Mouse (Mus musculus) embryonic facial prominence, embryonic 11.5 days (tissue): ENCODE data around the gene Tacc2. TPM values are rescaled to one million over a fixed set of nuclear protein-coding genes. Genes with fewer than 3 reads are reported as not detected.

Experiments used
- ATAC-seq: fragments of 200-750 bp; cut with Nextera tagmentation; replicated peaks from 2 replicates; pipeline ENCODE4 v1.8.0; 2017; ENCODE audit warnings: low read depth; ENCODE audit not compliant: insufficient number of reproducible peaks, low FRiP score, low TSS enrichment
- DNase-seq: peaks from one replicate; pipeline ENCODE4 v3.0.0-alpha.2; 2015; ENCODE audit warnings: low spot score
- H3K27ac ChIP-seq: fragments of 300-500 bp; sonication (generic); replicated peaks from 2 replicates; pipeline ENCODE4 v1.5.1; 2014; ENCODE audit warnings: mild to moderate bottlenecking, low read depth, low read length, control low read depth
- H3K27me3 ChIP-seq: fragments of 300-500 bp; sonication (generic); 2 replicates; pipeline ENCODE4 v1.6.1; 2014; ENCODE audit warnings: mild to moderate bottlenecking, low read length, moderate library complexity, mixed read lengths; ENCODE audit not compliant: control insufficient read depth, insufficient read depth
- H3K36me3 ChIP-seq: fragments of 300-500 bp; sonication (generic); replicated peaks from 2 replicates; pipeline ENCODE4 v1.6.1; 2014; ENCODE audit warnings: low read depth, mild to moderate bottlenecking, low read length, moderate library complexity, mixed read lengths; ENCODE audit not compliant: control insufficient read depth, insufficient read depth
- H3K4me1 ChIP-seq: fragments of 300-500 bp; sonication (generic); 2 replicates; pipeline ENCODE4 v1.6.1; 2014; ENCODE audit warnings: low read length, mixed read lengths; ENCODE audit not compliant: control insufficient read depth, insufficient read depth
- H3K4me2 ChIP-seq: fragments of 300-500 bp; sonication (generic); 2 replicates; pipeline ENCODE4 v1.6.1; 2014; ENCODE audit warnings: low read depth, mild to moderate bottlenecking, control low read depth, low read length, moderate library complexity
- H3K4me3 ChIP-seq: fragments of 300-500 bp; sonication (generic); 2 replicates; pipeline ENCODE4 v1.5.1; 2014; ENCODE audit warnings: low read depth, low read length, control low read depth
- H3K9ac ChIP-seq: fragments of 300-500 bp; sonication (generic); replicated peaks from 2 replicates; pipeline ENCODE4 v1.6.1; 2014; ENCODE audit warnings: mild to moderate bottlenecking, control low read depth, low read length
- H3K9me3 ChIP-seq: fragments of 300-500 bp; sonication (generic); replicated peaks from 2 replicates; pipeline ENCODE4 v1.6.1; 2016; ENCODE audit warnings: mild to moderate bottlenecking, low read length, inconsistent platforms, mixed read lengths; ENCODE audit not compliant: control insufficient read depth
- WGBS: fragments of 180-500 bp; shearing (Covaris S2); extraction: QIAGEN DNeasy Blood & Tissue Kit; methylation state at CpG from one replicate; pipeline ENCODE4 v1.1.7; 2014; 5-methylcytosine and 5-hydroxymethylcytosine counted together
- polyA plus RNA-seq: library from polyadenylated mRNA; unstranded; fragments of >200 nt; fragmentation: Nextera tagmentation; extraction: Ambion mirVana; gene quantifications from 2 replicates; pipeline ENCODE4 v1.2.1, GENCODE M21; 2014

Gene Tacc2
- polyA plus RNA-seq, 1 experiment from 2014 or later, result 39.9 TPM

DNA sequence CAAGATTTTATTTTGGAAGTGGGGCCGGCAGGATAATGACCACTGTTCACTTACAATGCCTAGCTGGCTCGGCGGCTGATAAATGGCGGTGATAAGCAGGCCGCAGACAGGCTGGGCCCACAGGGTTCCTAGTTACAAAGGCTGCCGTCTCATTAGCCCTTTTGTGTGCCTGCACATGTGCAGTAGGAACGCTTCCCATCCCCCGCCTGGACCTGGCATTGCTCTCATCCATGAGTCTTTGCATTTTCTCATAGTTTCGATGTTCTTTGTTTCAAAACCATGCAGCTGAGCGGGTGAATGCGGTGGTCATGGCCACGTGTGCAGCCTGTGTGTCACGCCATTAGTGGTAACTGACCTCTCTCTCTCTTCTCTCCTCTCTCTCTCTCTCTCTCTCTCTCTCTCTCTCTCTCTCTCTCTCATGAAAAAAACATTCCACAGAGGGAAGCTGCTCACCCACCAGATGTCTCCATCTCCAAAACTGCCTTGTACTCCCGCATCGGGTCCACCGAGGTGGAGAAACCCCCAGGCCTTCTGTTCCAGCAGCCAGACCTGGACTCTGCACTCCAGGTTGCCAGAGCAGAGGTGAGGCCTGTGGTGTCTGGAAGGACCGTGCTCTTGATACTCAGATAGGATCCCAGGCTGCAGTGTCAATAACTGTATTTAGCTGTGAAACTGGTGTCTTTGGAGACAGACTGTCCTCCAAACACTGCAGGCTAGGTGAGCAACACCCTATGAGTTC lies 173.7 kb downstream of the Tacc2 start:
- ATAC-seq, result peak; percentile 53; the same call in 1 of the 2 replicates
- H3K36me3 ChIP-seq, result no peaks in the 10 kb centered on the region; the same call in 1 of the 2 replicates
- no peak overlapping the region for H3K4me3 ChIP-seq

DNA sequence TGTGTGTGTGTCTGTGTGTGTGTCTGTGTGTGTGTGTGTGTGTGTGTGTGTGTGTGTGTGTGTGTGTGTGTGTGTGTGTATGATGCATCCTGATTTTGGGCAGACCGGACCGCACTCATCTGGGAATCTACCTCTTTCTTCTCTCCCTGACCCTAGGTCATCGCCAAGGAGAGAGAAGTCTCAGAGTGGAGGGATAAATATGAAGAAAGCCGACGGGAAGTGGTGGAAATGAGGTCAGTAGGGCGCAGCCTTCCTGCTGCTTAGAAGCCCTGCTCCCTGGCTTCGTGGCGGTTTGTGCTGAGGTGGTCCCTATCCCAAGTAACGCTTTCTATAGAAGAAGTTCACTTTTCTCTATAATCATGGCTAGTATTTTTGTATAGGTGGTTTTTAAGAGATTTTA lies 174.4 kb downstream of the Tacc2 start:
- H3K27ac ChIP-seq, result no peak overlapping the region
- no peaks in the 10 kb centered on the region for H3K9me3 ChIP-seq
- H3K27me3 ChIP-seq, result no peaks in the 10 kb centered on the region
- H3K4me1 ChIP-seq, result no peaks in the 10 kb centered on the region
- WGBS, result 61% methylated on average over 9 of the region's 9 CpGs
- H3K9ac ChIP-seq, result no peak overlapping the region
- H3K4me2 ChIP-seq, result no peak overlapping the region
- no peaks in the 10 kb centered on the region; the same call in 1 of the 2 replicates for H3K36me3 ChIP-seq
- H3K4me3 ChIP-seq, result no peak overlapping the region
- no peak for ATAC-seq
- no peak for DNase-seq

More for the DNA sequence above, 173.7 kb downstream of the Tacc2 start:
- H3K27me3 ChIP-seq, result no peaks in the 10 kb centered on the region
- DNase-seq, result peak; percentile 58
- H3K9ac ChIP-seq, result no peak overlapping the region
- 0 out of 2 replicates have a peak overlapping the region, but pooled peaks have one; percentile 20 for H3K27ac ChIP-seq
- WGBS, result 65% methylated on average over 17 of the region's 17 CpGs
- no peak overlapping the region for H3K4me2 ChIP-seq
- H3K9me3 ChIP-seq, result no peaks in the 10 kb centered on the region
- no peaks in the 10 kb centered on the region for H3K4me1 ChIP-seq

DNA sequence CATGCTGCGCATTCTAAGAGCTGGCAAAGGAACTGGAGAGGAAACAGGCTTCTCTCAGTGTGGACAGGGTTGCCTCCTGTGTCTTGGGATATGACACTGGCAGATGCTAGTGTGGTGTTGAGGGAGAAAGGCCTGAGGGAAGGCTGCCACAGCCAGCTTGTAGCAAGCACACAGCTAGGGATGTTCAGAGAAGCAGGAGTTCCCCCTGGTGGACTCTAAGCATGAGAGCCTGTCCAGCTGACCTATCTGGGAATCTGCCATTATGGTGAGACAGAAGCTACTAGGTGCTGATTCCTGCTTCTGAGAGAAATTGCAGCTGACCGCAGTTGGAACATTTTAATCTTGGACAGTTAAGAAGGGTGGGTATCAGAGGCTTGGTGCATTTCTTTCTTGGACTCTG lies 177.6 kb downstream of the Tacc2 start:
- no peak overlapping the region for H3K4me2 ChIP-seq
- WGBS, result 96% methylated on average over 2 of the region's 2 CpGs
- no peaks in the 10 kb centered on the region for H3K4me1 ChIP-seq
- no peak overlapping the region for H3K9ac ChIP-seq
- no peaks in the 10 kb centered on the region; the same call in 1 of the 2 replicates for H3K36me3 ChIP-seq
- no peaks in the 10 kb centered on the region for H3K27me3 ChIP-seq
- DNase-seq, result peak; percentile 8
- no peak overlapping the region for H3K27ac ChIP-seq
- ATAC-seq, result no peak
- no peaks in the 10 kb centered on the region for H3K9me3 ChIP-seq
- no peak overlapping the region for H3K4me3 ChIP-seq

DNA sequence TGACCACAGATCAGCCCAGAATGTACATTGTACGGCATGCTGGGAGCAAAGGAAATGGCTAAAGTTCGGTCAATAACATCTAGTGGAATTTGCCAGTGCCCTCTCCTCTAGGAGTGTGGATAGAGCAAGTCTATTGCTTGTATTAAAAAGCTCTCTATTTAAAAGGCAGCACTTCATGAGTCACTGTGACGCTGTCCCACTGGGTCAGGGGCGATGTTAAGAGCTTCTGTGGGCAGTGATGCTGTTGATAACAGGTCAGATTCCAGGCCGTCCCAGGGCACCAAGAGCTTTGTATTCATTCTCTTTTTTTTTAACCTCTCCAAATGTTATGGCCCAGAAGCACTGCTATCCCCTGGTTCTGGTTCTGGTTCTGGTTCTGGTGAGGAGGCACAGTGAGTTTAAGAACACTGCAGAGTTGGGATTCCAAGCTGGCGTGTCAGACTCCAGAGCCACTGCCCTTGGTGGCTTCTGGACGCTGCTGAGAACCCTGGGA lies 179.2 kb downstream of the Tacc2 start:
- ATAC-seq (no peak), DNase-seq (no peak)
- no peak overlapping the region for H3K27ac ChIP-seq
- no peak overlapping the region for H3K9ac ChIP-seq
- H3K4me3 ChIP-seq, result no peak overlapping the region
- no peaks in the 10 kb centered on the region for H3K9me3 ChIP-seq
- H3K4me2 ChIP-seq, result no peak overlapping the region
- H3K27me3 ChIP-seq, result no peaks in the 10 kb centered on the region
- no peaks in the 10 kb centered on the region for H3K4me1 ChIP-seq
- no peaks in the 10 kb centered on the region; the same call in 1 of the 2 replicates for H3K36me3 ChIP-seq
- 86% methylated on average over 7 of the region's 7 CpGs for WGBS

DNA sequence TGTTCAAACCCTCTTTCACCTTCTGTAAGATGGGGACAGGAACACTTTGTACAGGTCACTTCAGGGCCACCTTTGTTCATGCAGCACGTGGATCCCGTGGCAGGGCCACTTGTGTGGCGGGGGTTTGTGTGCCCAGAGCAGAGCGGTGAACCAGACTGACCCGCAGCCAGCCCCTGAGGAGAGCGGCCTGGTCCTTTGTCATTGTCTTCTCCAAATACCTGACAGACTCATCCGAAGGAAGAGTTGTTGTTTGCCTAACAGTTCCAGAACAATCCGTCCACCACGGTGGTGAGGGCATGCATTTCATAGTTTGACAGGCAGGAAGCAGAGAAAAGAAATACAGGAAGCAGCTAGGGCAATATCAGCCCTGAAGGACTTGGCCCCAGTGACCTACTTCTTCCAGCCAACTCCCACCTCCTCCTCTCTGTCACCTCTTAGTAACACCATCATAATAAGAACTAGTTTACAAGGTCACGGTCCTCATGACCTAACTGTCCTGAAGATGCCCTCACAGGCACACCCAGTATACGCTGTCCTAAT lies 180.2 kb downstream of the Tacc2 start:
- Histone ChIP-seq H3K4me3 (no peak overlapping the region), H3K9me3 (no peaks in the 10 kb centered on the region), H3K4me1 (no peaks in the 10 kb centered on the region), H3K36me3 (no peaks in the 10 kb centered on the region; the same call in 1 of the 2 replicates), H3K27ac (no peak overlapping the region), H3K4me2 (no peak overlapping the region), H3K27me3 (no peaks in the 10 kb centered on the region), H3K9ac (no peak overlapping the region)
- no peak for ATAC-seq
- WGBS, result 82% methylated on average over 11 of the region's 11 CpGs
- DNase-seq, result no peak

DNA sequence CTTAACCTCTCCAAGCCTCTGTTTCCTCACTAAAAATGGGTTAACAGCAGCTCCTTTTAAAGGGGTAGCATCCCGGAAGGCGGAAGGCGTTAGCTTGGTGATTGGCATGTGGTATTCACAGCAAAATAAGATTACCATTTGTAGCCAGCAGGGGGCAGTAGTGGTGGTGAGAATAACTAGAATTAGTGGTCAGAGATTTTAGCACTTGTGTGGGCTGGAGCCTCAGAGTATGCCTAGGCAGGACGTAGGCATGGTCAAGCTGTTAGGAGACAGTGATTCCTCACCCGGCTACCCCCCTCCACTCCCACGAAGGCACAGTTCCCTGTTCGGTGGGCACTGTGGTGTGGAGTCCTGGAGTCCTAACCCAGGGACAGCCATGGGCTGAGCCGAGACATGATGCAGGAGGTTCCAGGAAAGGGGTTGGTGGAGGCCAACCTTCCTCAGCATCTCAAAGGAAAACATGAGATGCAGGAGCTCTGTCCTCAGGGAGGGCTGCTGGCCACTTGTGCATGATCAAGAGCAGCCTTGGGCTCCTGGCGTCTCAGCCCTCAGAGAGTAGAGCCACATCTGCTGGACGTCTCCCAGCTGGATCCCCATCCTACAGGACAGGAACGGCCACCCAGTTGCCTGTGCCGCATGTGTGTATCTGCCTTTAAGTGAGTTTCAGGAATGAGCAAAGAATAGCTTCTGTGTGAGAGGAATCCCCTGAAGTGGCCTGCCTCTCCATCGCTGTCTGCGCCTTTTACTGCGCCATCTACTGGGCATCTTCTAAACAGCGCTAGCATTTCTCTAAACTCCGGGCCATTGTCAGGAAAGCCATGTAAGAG lies 185.0 kb downstream of the Tacc2 start:
- H3K4me3 ChIP-seq, result no peak overlapping the region
- H3K4me2 ChIP-seq, result no peak overlapping the region
- peak; percentile 68 for ATAC-seq
- no peak overlapping the region for H3K9ac ChIP-seq
- no peak overlapping the region for H3K27ac ChIP-seq
- H3K4me1 ChIP-seq, result no peaks in the 10 kb centered on the region
- no peaks in the 10 kb centered on the region for H3K27me3 ChIP-seq
- WGBS, result 39% methylated on average over 17 of the region's 17 CpGs
- no peaks in the 10 kb centered on the region; the same call in none of the 2 replicates for H3K36me3 ChIP-seq
- H3K9me3 ChIP-seq, result no peaks in the 10 kb centered on the region
- peak; percentile 85 for DNase-seq

DNA sequence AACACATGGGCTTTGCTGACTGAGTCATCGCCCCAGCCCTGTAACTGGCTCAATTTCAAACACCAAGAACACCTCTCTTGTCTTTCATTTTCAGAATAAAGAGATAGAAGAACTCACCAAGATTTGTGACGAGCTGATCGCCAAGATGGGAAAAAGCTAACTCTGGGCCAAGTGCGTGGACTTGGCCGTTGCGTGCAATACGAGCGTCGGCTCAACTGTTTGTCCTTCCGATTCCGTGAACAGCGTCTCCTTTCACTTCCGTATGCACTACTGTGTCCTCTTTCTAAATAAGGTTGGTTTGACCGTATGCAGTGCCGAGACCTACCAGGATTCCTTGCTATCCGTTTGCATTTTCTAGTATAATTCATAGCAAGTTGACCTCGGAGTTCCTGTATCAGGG lies 186.9 kb downstream of the Tacc2 start:
- 93% methylated on average over 17 of the region's 17 CpGs for WGBS
- Histone ChIP-seq H3K9me3 (no peaks in the 10 kb centered on the region), H3K27me3 (no peaks in the 10 kb centered on the region), H3K36me3 (no peaks in the 10 kb centered on the region; the same call in none of the 2 replicates), H3K4me3 (no peak overlapping the region), H3K27ac (no peak overlapping the region), H3K9ac (no peak overlapping the region), H3K4me2 (no peak overlapping the region), H3K4me1 (no peaks in the 10 kb centered on the region)
- DNase-seq (no peak), ATAC-seq (no peak)
